Mouse (Mus musculus): Measurements from ENCODE around the gene Uck1. TPM values are rescaled to one million over a fixed set of nuclear protein-coding genes. Genes with fewer than 3 reads are reported as not detected.
"Not testable (repeated sequence)": the region's sequence is repeated elsewhere in the genome, so short reads cannot be mapped to it uniquely, and the experiment has no call there.

Gene Uck1
- polyA plus RNA-seq, 1 experiment = 23.5 TPM

- H3K27me3 ChIP-seq (ENCODE audit: control insufficient read depth, insufficient read depth, low read length) = no peaks in the 10 kb centered on the region
- no peaks in the 10 kb centered on the region for H3K4me1 ChIP-seq (ENCODE audit: control insufficient read depth, insufficient read depth, low read length)
- H3K36me3 ChIP-seq (ENCODE audit: control insufficient read depth, insufficient read depth, low read length) = peaks cover 16% of the 10 kb centered on the region
- TF ChIP-seq CTCF (IDR thresholded peaks at IDR 0.05; ENCODE audit: control insufficient read depth, insufficient read depth, insufficient replicate concordance, low read depth, low read length) (peak; percentile 61; the same call in 1 of the 2 replicates), POLR2A (IDR thresholded peaks at IDR 0.05; ENCODE audit: control insufficient read depth, low read depth, low read length) (0 out of 2 replicates have a peak, but pooled peaks have one; percentile 15)
- no peak overlapping the region for H3K27ac ChIP-seq (ENCODE audit: control insufficient read depth, insufficient read depth, low read depth, low read length)
- no peak overlapping the region for H3K4me3 ChIP-seq (ENCODE audit: control insufficient read depth, low read depth, low read length)
Measured at GRCm38 (mm10) chr2:32304145-32304832, 44.3 kb upstream of the Uck1 start.

GRCm38 (mm10) chr2:32302952-32303351 lies 43.0 kb upstream of the Uck1 start:
- Histone ChIP-seq H3K27ac (ENCODE audit: control insufficient read depth, insufficient read depth, low read depth, low read length) (no peak overlapping the region), H3K27me3 (ENCODE audit: control insufficient read depth, insufficient read depth, low read length) (no peaks in the 10 kb centered on the region), H3K4me1 (ENCODE audit: control insufficient read depth, insufficient read depth, low read length) (no peaks in the 10 kb centered on the region), H3K4me3 (ENCODE audit: control insufficient read depth, low read depth, low read length) (no peak overlapping the region), H3K36me3 (ENCODE audit: control insufficient read depth, insufficient read depth, low read length) (peaks cover 17% of the 10 kb centered on the region)
- no peak for TF ChIP-seq POLR2A (IDR thresholded peaks at IDR 0.05; ENCODE audit: control insufficient read depth, low read depth, low read length)
- TF ChIP-seq CTCF (IDR thresholded peaks at IDR 0.05; ENCODE audit: control insufficient read depth, insufficient read depth, insufficient replicate concordance, low read depth, low read length) = peak; percentile 14; the same call in 1 of the 2 replicates

GRCm38 (mm10) chr2:32299469-32299868 lies 39.5 kb upstream of the Uck1 start:
- Histone ChIP-seq H3K4me3 (ENCODE audit: control insufficient read depth, low read depth, low read length) (no peak overlapping the region), H3K36me3 (ENCODE audit: control insufficient read depth, insufficient read depth, low read length) (peaks cover 7% of the 10 kb centered on the region), H3K27ac (ENCODE audit: control insufficient read depth, insufficient read depth, low read depth, low read length) (no peak overlapping the region), H3K4me1 (ENCODE audit: control insufficient read depth, insufficient read depth, low read length) (no peaks in the 10 kb centered on the region; the same call in 1 of the 2 replicates), H3K27me3 (ENCODE audit: control insufficient read depth, insufficient read depth, low read length) (no peaks in the 10 kb centered on the region)
- TF ChIP-seq POLR2A (IDR thresholded peaks at IDR 0.05; ENCODE audit: control insufficient read depth, low read depth, low read length) = no peak
- no peak for TF ChIP-seq CTCF (IDR thresholded peaks at IDR 0.05; ENCODE audit: control insufficient read depth, insufficient read depth, insufficient replicate concordance, low read depth, low read length)

GRCm38 (mm10) chr2:32295842-32296241 lies 35.9 kb upstream of the Uck1 start:
- H3K27me3 ChIP-seq (ENCODE audit: control insufficient read depth, insufficient read depth, low read length); H3K27ac ChIP-seq (ENCODE audit: control insufficient read depth, insufficient read depth, low read depth, low read length); H3K4me3 ChIP-seq (ENCODE audit: control insufficient read depth, low read depth, low read length); H3K4me1 ChIP-seq (ENCODE audit: control insufficient read depth, insufficient read depth, low read length); H3K36me3 ChIP-seq (ENCODE audit: control insufficient read depth, insufficient read depth, low read length): not testable (repeated sequence)

- Histone ChIP-seq H3K36me3 (ENCODE audit: control insufficient read depth, insufficient read depth, low read length) (peaks cover 4% of the 10 kb centered on the region), H3K27me3 (ENCODE audit: control insufficient read depth, insufficient read depth, low read length) (no peaks in the 10 kb centered on the region), H3K4me3 (ENCODE audit: control insufficient read depth, low read depth, low read length) (no peak overlapping the region), H3K27ac (ENCODE audit: control insufficient read depth, insufficient read depth, low read depth, low read length) (no peak overlapping the region), H3K4me1 (ENCODE audit: control insufficient read depth, insufficient read depth, low read length) (no peaks in the 10 kb centered on the region; the same call in 1 of the 2 replicates)
- no peak for TF ChIP-seq POLR2A (IDR thresholded peaks at IDR 0.05; ENCODE audit: control insufficient read depth, low read depth, low read length)
- TF ChIP-seq CTCF (IDR thresholded peaks at IDR 0.05; ENCODE audit: control insufficient read depth, insufficient read depth, insufficient replicate concordance, low read depth, low read length) = no peak
Measured at GRCm38 (mm10) chr2:32295285-32295684, 35.3 kb upstream of the Uck1 start.

- Histone ChIP-seq H3K36me3 (ENCODE audit: control insufficient read depth, insufficient read depth, low read length) (peaks cover 3% of the 10 kb centered on the region), H3K4me1 (ENCODE audit: control insufficient read depth, insufficient read depth, low read length) (peaks cover under 1% of the 10 kb centered on the region), H3K27me3 (ENCODE audit: control insufficient read depth, insufficient read depth, low read length) (no peaks in the 10 kb centered on the region), H3K27ac (ENCODE audit: control insufficient read depth, insufficient read depth, low read depth, low read length) (no peak overlapping the region), H3K4me3 (ENCODE audit: control insufficient read depth, low read depth, low read length) (no peak overlapping the region)
- TF ChIP-seq POLR2A (IDR thresholded peaks at IDR 0.05; ENCODE audit: control insufficient read depth, low read depth, low read length) (no peak), CTCF (IDR thresholded peaks at IDR 0.05; ENCODE audit: control insufficient read depth, insufficient read depth, insufficient replicate concordance, low read depth, low read length) (no peak)
Measured at GRCm38 (mm10) chr2:32294348-32294747, 34.4 kb upstream of the Uck1 start.

GRCm38 (mm10) chr2:32289578-32289977 lies 29.6 kb upstream of the Uck1 start:
- Histone ChIP-seq H3K4me1 (ENCODE audit: control insufficient read depth, insufficient read depth, low read length) (peaks cover 6% of the 10 kb centered on the region), H3K36me3 (ENCODE audit: control insufficient read depth, insufficient read depth, low read length) (peaks cover 9% of the 10 kb centered on the region), H3K4me3 (ENCODE audit: control insufficient read depth, low read depth, low read length) (peak overlapping the region; percentile 100), H3K27ac (ENCODE audit: control insufficient read depth, insufficient read depth, low read depth, low read length) (peak overlapping the region; percentile 100), H3K27me3 (ENCODE audit: control insufficient read depth, insufficient read depth, low read length) (no peaks in the 10 kb centered on the region)
- TF ChIP-seq POLR2A (IDR thresholded peaks at IDR 0.05; ENCODE audit: control insufficient read depth, low read depth, low read length) (no peak), CTCF (IDR thresholded peaks at IDR 0.05; ENCODE audit: control insufficient read depth, insufficient read depth, insufficient replicate concordance, low read depth, low read length) (no peak)

All from testis, adult 2 months (tissue).